Mouse (Mus musculus) testis, adult 2 months (tissue): ENCODE measurements around the gene Plagl1.

Experiments
- CTCF ChIP-seq: fragments of 200-500 bp; IDR thresholded peaks from 2 replicates; pipeline ENCODE4 v1.5.1; 2012; ENCODE audit warnings: low read depth, mild to moderate bottlenecking, inconsistent platforms, low read length, moderate library complexity; ENCODE audit not compliant: control insufficient read depth, insufficient read depth, insufficient replicate concordance
- POLR2A ChIP-seq: fragments of 200-500 bp; IDR thresholded peaks from 2 replicates; pipeline ENCODE4 v1.6.1; 2012; ENCODE audit warnings: low read depth, mild to moderate bottlenecking, inconsistent platforms, low read length, moderate library complexity; ENCODE audit not compliant: control insufficient read depth

DNA sequence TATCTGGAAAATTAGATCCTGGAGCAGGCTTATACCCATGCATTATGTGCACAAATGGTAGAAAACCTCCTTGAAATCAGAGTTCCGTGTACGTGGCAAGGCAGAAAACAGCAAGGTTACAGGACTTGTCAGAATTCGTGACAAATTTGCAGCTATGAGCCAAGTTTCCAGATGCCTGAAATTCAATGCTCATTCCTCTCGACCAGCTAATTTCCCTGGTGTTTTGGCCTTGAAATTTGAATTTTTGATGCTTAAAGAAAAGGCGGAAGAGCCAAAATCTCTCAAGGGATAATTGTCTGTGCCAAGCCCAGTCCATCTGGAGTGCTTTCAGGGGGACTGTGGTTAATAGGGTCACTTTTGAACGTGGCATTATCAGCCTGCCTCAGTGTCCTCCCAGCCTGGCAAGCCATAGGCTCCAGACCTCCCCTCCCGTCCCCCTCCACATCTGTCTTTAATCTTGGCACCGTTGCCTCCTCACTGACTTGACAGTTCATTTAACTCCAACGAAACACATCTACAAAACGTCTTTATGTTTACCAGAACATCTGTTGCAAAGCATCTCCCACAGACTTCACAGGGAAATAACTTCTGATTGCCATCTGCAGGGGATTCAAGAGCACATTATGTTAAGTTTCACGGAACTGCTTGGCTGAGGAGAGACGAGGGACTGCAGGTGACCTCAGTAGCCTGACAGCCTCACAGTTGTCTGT is 110.6 kb downstream of the Plagl1 start:
- TF ChIP-seq POLR2A (no peak), CTCF (no peak)
